Mouse (Mus musculus) adrenal gland, postnatal 14 days (tissue): Measurements from ENCODE around the gene Mvb12b. TPM values are rescaled to one million over a fixed set of nuclear protein-coding genes. Genes with fewer than 3 reads are reported as not detected.
"Not testable (repeated sequence)": the region's sequence is repeated elsewhere in the genome, so short reads cannot be mapped to it uniquely, and the experiment has no call there.

Source experiments
- DNase-seq: peaks from one replicate; pipeline ENCODE4 v3.0.0; 2021; ENCODE audit warnings: mixed read lengths
- long read RNA-seq, 2 experiments: library from polyadenylated mRNA; stranded (forward); transcript quantifications; one replicate each; pipeline ENCODE4 v2.0.0; 2021
- total RNA-seq: library from RNA; stranded (reverse); gene quantifications from 2 replicates; pipeline ENCODE4 v1.2.3, GENCODE M21; 2021

Mvb12b gene
- total RNA-seq, result 17.7 and 19.0 TPM in 2 replicates
- long read RNA-seq, experiment 1, partial matches to known transcripts, result 2 of 6 reads
- long read RNA-seq, experiment 1, other reads (novel, unspliced or antisense), result 1 of 6 reads
- long read RNA-seq, experiment 2, partial matches to known transcripts, result 0 of 6 reads
- long read RNA-seq, experiment 2, other reads (novel, unspliced or antisense), result 3 of 6 reads

- peak; percentile 79 for DNase-seq
Observed at GRCm38 (mm10) chr2:33887328-33888099, at the start of gene Mvb12b. TSS of gene Mvb12b (minus strand) at chr2:33887946.

- no peak for DNase-seq
Observed at GRCm38 (mm10) chr2:33935756-33936155, 48.0 kb upstream of the Mvb12b start.

GRCm38 (mm10) chr2:33933606-33934510 lies 46.1 kb upstream of the Mvb12b start:
- no peak for DNase-seq

- DNase-seq, result no peak
Observed at GRCm38 (mm10) chr2:33931161-33931560, 43.4 kb upstream of the Mvb12b start.

- DNase-seq, result no peak
Observed at GRCm38 (mm10) chr2:33925288-33925687, 37.5 kb upstream of the Mvb12b start.

- DNase-seq, result no peak
Observed at GRCm38 (mm10) chr2:33923482-33923881, 35.7 kb upstream of the Mvb12b start.

GRCm38 (mm10) chr2:33922466-33922865 lies 34.7 kb upstream of the Mvb12b start:
- no peak for DNase-seq

GRCm38 (mm10) chr2:33919934-33920615 lies 32.3 kb upstream of the Mvb12b start:
- DNase-seq, result peak; percentile 10

GRCm38 (mm10) chr2:33918824-33919223 lies 31.1 kb upstream of the Mvb12b start:
- peak; percentile 8 for DNase-seq

- peak; percentile 66 for DNase-seq
Observed at GRCm38 (mm10) chr2:33918318-33918717, 30.6 kb upstream of the Mvb12b start.

- DNase-seq, result no peak
Observed at GRCm38 (mm10) chr2:33916603-33917002, 28.9 kb upstream of the Mvb12b start.

GRCm38 (mm10) chr2:33914998-33915397 lies 27.3 kb upstream of the Mvb12b start:
- DNase-seq, result no peak

GRCm38 (mm10) chr2:33914334-33914733 lies 26.6 kb upstream of the Mvb12b start:
- no peak for DNase-seq

- not testable (repeated sequence) for DNase-seq
Observed at GRCm38 (mm10) chr2:33913598-33913997, 25.9 kb upstream of the Mvb12b start.

GRCm38 (mm10) chr2:33912741-33913140 lies 25.0 kb upstream of the Mvb12b start:
- DNase-seq, result no peak

- DNase-seq, result peak; percentile 24
Observed at GRCm38 (mm10) chr2:33908374-33908773, 20.6 kb upstream of the Mvb12b start.

- no peak for DNase-seq
Observed at GRCm38 (mm10) chr2:33907174-33907573, 19.4 kb upstream of the Mvb12b start.

- DNase-seq, result no peak
Observed at GRCm38 (mm10) chr2:33895829-33896228, 8.1 kb upstream of the Mvb12b start.

GRCm38 (mm10) chr2:33893151-33893550 lies 5.4 kb upstream of the Mvb12b start:
- DNase-seq, result no peak

- DNase-seq, result no peak
Observed at GRCm38 (mm10) chr2:33892354-33892753, 4.6 kb upstream of the Mvb12b start.

- DNase-seq, result no peak
Observed at GRCm38 (mm10) chr2:33888100-33888385, 297 bp upstream of the Mvb12b start.
